ENCODE assay signal across 21 mouse cellular contexts in genomic region chr12:110966079-110966478, GRCm38 (mm10). TPM values are rescaled to one million over a fixed set of nuclear protein-coding genes. Genes with fewer than 3 reads are reported as not detected.
DNase-seq lines count a peak whose midpoint lies in the region; ATAC-seq and TF ChIP-seq lines count a peak whose summit lies in the region.
"Had no signal": no experiment of that assay in that cellular context is flagged by ENCODE, and none has a peak within 500 bp of the region (broad histone marks: within the 10 kb centered on the region; RNA-seq: fewer than 3 reads in every experiment).

No protein-coding gene starts in this region.

- WGBS in heart, embryonic 12.5 days, result 57% methylated on average over 4 of the region's 4 CpGs
- 78% methylated on average over 4 of the region's 4 CpGs for WGBS in bone marrow, adult 2 months
- WGBS in liver, embryonic 12.5 days (ENCODE audit: insufficient replicate concordance), result 45% methylated on average over 4 of the region's 4 CpGs

- peak; percentile 56; the same call in 1 of the 2 replicates for ATAC-seq in heart, embryonic 12.5 days (ENCODE audit: insufficient number of reproducible peaks, low FRiP score)
- ATAC-seq in liver, embryonic 12.5 days, result peak; percentile 81
- ATAC-seq in megakaryocyte progenitor cell, adult 5-6 weeks (replicated peaks; ENCODE audit: poor library complexity), result peak; percentile 30; the same call in 1 of the 2 replicates
- ATAC-seq: forebrain, embryonic 16.5 days; intestine, postnatal 0 days had no signal

- no peak overlapping the region for H3K4me3 ChIP-seq in heart, embryonic 12.5 days
- H3K4me3 ChIP-seq in bone marrow, adult 2 months (replicated peaks; ENCODE audit: control insufficient read depth, low read depth, low read length), result no peak overlapping the region
- H3K4me3 ChIP-seq in liver, embryonic 12.5 days, result no peak overlapping the region
- H3K4me3 ChIP-seq: kidney, embryonic 15.5 days; midbrain, embryonic 12.5 days; neural tube, embryonic 13.5 days had no signal

- no peaks in the 10 kb centered on the region for H3K9me3 ChIP-seq in heart, embryonic 12.5 days (replicated peaks)
- H3K9me3 ChIP-seq in liver, embryonic 12.5 days (replicated peaks), result no peaks in the 10 kb centered on the region
- H3K9me3 ChIP-seq: kidney, embryonic 15.5 days; midbrain, embryonic 12.5 days; neural tube, embryonic 13.5 days had no signal

- peaks cover 4% of the 10 kb centered on the region for H3K4me1 ChIP-seq in heart, embryonic 12.5 days (replicated peaks)
- peaks cover 2% of the 10 kb centered on the region for H3K4me1 ChIP-seq in bone marrow, adult 2 months (ENCODE audit: control insufficient read depth, insufficient read depth, low read length)
- peaks cover 50% of the 10 kb centered on the region for H3K4me1 ChIP-seq in liver, embryonic 12.5 days
- H3K4me1 ChIP-seq: kidney, embryonic 15.5 days; midbrain, embryonic 12.5 days; neural tube, embryonic 13.5 days had no signal

- H3K4me2 ChIP-seq in heart, embryonic 12.5 days, result no peak overlapping the region
- peak overlapping the region; percentile 30 for H3K4me2 ChIP-seq in liver, embryonic 12.5 days
- H3K4me2 ChIP-seq: hindbrain, embryonic 14.5 days; kidney, embryonic 15.5 days; lung, embryonic 14.5 days; midbrain, embryonic 12.5 days; neural tube, embryonic 13.5 days had no signal

- DNase-seq in heart, postnatal 36 days, result no peak
- DNase-seq in urinary bladder, postnatal 36 days (ENCODE audit: low spot score in 2 of 2), result no peak
- no peak for DNase-seq in adrenal gland, postnatal 14 days
- no peak for DNase-seq in gastrocnemius, postnatal 4 days (ENCODE audit: low spot score in 2 of 2)
- DNase-seq: adrenal gland, postnatal 36 days; cerebellum, adult 2 months; cerebellum, postnatal 14 days; kidney, postnatal 36 days; left cerebral cortex, postnatal 4 days; lung, embryonic 14.5 days; lung, postnatal 14 days had no signal

- no peaks in the 10 kb centered on the region for H3K27me3 ChIP-seq in heart, embryonic 12.5 days (replicated peaks)
- H3K27me3 ChIP-seq in liver, embryonic 12.5 days (replicated peaks), result no peaks in the 10 kb centered on the region
- H3K27me3 ChIP-seq: kidney, embryonic 15.5 days; midbrain, embryonic 12.5 days; neural tube, embryonic 13.5 days had no signal

- intact Hi-C loops in heart, postnatal 36 days (cut with DNase I), result no loop called here

- H3K9ac ChIP-seq in heart, embryonic 12.5 days, result no peak overlapping the region
- peak overlapping the region; percentile 52 for H3K9ac ChIP-seq in liver, embryonic 12.5 days
- H3K9ac ChIP-seq: hindbrain, embryonic 14.5 days; kidney, embryonic 15.5 days; lung, embryonic 14.5 days; midbrain, embryonic 12.5 days; neural tube, embryonic 13.5 days had no signal

- TF ChIP-seq POLR2A in bone marrow, adult 2 months (IDR thresholded peaks at IDR 0.05; ENCODE audit: borderline replicate concordance, control insufficient read depth, low read depth, low read length), result no peak

- no peak for TF ChIP-seq CTCF in bone marrow, adult 2 months (IDR thresholded peaks at IDR 0.05; ENCODE audit: control insufficient read depth, insufficient read depth, low read length)

- no peak overlapping the region for H3K27ac ChIP-seq in heart, embryonic 12.5 days (ENCODE audit: poor library complexity, severe bottlenecking)
- H3K27ac ChIP-seq in bone marrow, adult 2 months (ENCODE audit: control insufficient read depth, insufficient read depth, low read depth, low read length, poor library complexity), result peak overlapping the region; percentile 31; the same call in 1 of the 2 replicates
- peak overlapping the region; percentile 83 for H3K27ac ChIP-seq in liver, embryonic 12.5 days
- H3K27ac ChIP-seq: hindbrain, embryonic 14.5 days; kidney, embryonic 15.5 days; midbrain, embryonic 12.5 days; neural tube, embryonic 13.5 days had no signal

- H3K36me3 ChIP-seq in heart, embryonic 12.5 days, result peaks cover 32% of the 10 kb centered on the region
- H3K36me3 ChIP-seq in liver, embryonic 12.5 days, result peaks cover 54% of the 10 kb centered on the region

RNA-seq across cellular contexts. Expression of gene Ankrd9, which starts 12.8 kb away (rescaled TPM):
- polyA plus RNA-seq in heart, embryonic 12.5 days (2016; fragmentation: Nextera tagmentation; extraction: Ambion mirVana), result 13.2 and 14.2 TPM in 2 replicates
- total RNA-seq in heart, postnatal 36 days (2021), result 10 to 100 TPM; 67.9 to 85.3 TPM
- polyA plus RNA-seq in bone marrow, adult 2 months (2011; ENCODE audit: insufficient read depth, insufficient read length, low replicate concordance, missing spikeins), result 19.7 and 28.6 TPM in 2 replicates
- polyA plus RNA-seq in liver, embryonic 12.5 days (2016; fragmentation: Nextera tagmentation; extraction: Ambion mirVana), result 62.2 TPM in 2 replicates
- 1.1 and 1.4 TPM in 2 replicates for total RNA-seq in megakaryocyte progenitor cell, adult 5-6 weeks (2015)
- total RNA-seq in megakaryocyte progenitor cell, adult 5-6 weeks (2017), result 1.8 and 4.6 TPM in 2 replicates
- 52.5 and 55.7 TPM in 2 replicates for total RNA-seq in adrenal gland, postnatal 14 days (2021)
- total RNA-seq in gastrocnemius, postnatal 4 days (2021), result 10 to 100 TPM; 12.9 to 17.5 TPM

Comparison
In these comparisons a context has a peak if more than half of its experiments do, and no peak if none do; other contexts are left out.
1. ATAC-seq: peak in every context shown above with its lines; median percentile 81 in liver, embryonic 12.5 days; 56 in heart, embryonic 12.5 days; 30 in megakaryocyte progenitor cell, adult 5-6 weeks.